Mouse (Mus musculus) liver, embryonic 16.5 days (tissue): Measurements from ENCODE around the gene Cttnbp2nl. TPM values are rescaled to one million over a fixed set of nuclear protein-coding genes. Genes with fewer than 3 reads are reported as not detected.

Experiments used
- ATAC-seq: fragments of 200-750 bp; cut with Nextera tagmentation; 2 replicates; pipeline ENCODE4 v1.8.0; 2017; ENCODE audit warnings: low read depth, mild to moderate bottlenecking, moderate number of reproducible peaks, moderate library complexity
- H3K27ac ChIP-seq: fragments of 300-500 bp; sonication (generic); 2 replicates; pipeline ENCODE4 v1.5.1; 2014; ENCODE audit warnings: mild to moderate bottlenecking, low read length
- H3K27me3 ChIP-seq: fragments of 300-500 bp; sonication (generic); 2 replicates; pipeline ENCODE4 v1.6.1; 2014; ENCODE audit warnings: low read depth, low read length, mixed read lengths; ENCODE audit not compliant: control insufficient read depth, insufficient read depth
- H3K36me3 ChIP-seq: fragments of 300-500 bp; sonication (generic); 2 replicates; pipeline ENCODE4 v1.6.1; 2014; ENCODE audit warnings: mild to moderate bottlenecking; ENCODE audit not compliant: control insufficient read depth, insufficient read depth
- H3K4me1 ChIP-seq: fragments of 300-500 bp; sonication (generic); 2 replicates; pipeline ENCODE4 v1.6.1; 2014; ENCODE audit warnings: low read depth, low read length, mixed read lengths; ENCODE audit not compliant: control insufficient read depth
- H3K4me2 ChIP-seq: fragments of 300-500 bp; sonication (generic); 2 replicates; pipeline ENCODE4 v1.6.1; 2014; ENCODE audit warnings: low read depth, low read length, mixed read lengths
- H3K4me3 ChIP-seq: fragments of 300-500 bp; sonication (generic); 2 replicates; pipeline ENCODE4 v1.5.1; 2014; ENCODE audit warnings: low read depth, mild to moderate bottlenecking, low read length
- H3K9ac ChIP-seq: fragments of 300-500 bp; sonication (generic); 2 replicates; pipeline ENCODE4 v1.6.1; 2014; ENCODE audit warnings: low read depth, low read length
- H3K9me3 ChIP-seq: fragments of 300-500 bp; sonication (generic); replicated peaks from 2 replicates; pipeline ENCODE4 v1.6.1; 2016; ENCODE audit warnings: low read length; ENCODE audit not compliant: control insufficient read depth
- WGBS: fragments of 180-500 bp; shearing (Covaris S2); extraction: QIAGEN DNeasy Blood & Tissue Kit; methylation state at CpG from one replicate; pipeline ENCODE4 v1.1.7; 2014; ENCODE audit not compliant: insufficient replicate concordance; 5-methylcytosine and 5-hydroxymethylcytosine counted together
- polyA plus RNA-seq: library from polyadenylated mRNA; unstranded; fragments of >200 nt; fragmentation: Nextera tagmentation; extraction: Ambion mirVana; gene quantifications from 2 replicates; pipeline ENCODE4 v1.2.1, GENCODE M21; 2015

Cttnbp2nl gene
- polyA plus RNA-seq, 1 experiment from 2014 or later: 3.3 TPM

- WGBS: 15% methylated on average over 19 of the region's 19 CpGs
- no peaks in the 10 kb centered on the region for H3K36me3 ChIP-seq
- ATAC-seq: no peak
- H3K9ac ChIP-seq: no peak overlapping the region
- H3K27me3 ChIP-seq: peaks cover 56% of the 10 kb centered on the region
- no peaks in the 10 kb centered on the region for H3K9me3 ChIP-seq
- H3K4me2 ChIP-seq: no peak overlapping the region
- H3K27ac ChIP-seq: no peak overlapping the region
- H3K4me1 ChIP-seq: peaks cover 6% of the 10 kb centered on the region
- H3K4me3 ChIP-seq: no peak overlapping the region
These were observed 92.6 kb downstream of the Cttnbp2nl start for GRCm38 (mm10) chr3:104960026-104961000.

- H3K27ac ChIP-seq: no peak overlapping the region
These were observed 96.8 kb downstream of the Cttnbp2nl start for GRCm38 (mm10) chr3:104956131-104956581.

GRCm38 (mm10) chr3:104954551-104954950 is 98.4 kb downstream of the Cttnbp2nl start:
- peaks cover 5% of the 10 kb centered on the region for H3K27me3 ChIP-seq
- 80% methylated on average over 15 of the region's 15 CpGs for WGBS
- H3K9ac ChIP-seq: no peak overlapping the region
- no peak overlapping the region for H3K4me2 ChIP-seq
- no peak for ATAC-seq
- H3K4me1 ChIP-seq: no peaks in the 10 kb centered on the region
- H3K9me3 ChIP-seq: no peaks in the 10 kb centered on the region
- H3K27ac ChIP-seq: no peak overlapping the region
- H3K4me3 ChIP-seq: no peak overlapping the region
- H3K36me3 ChIP-seq: peaks cover 2% of the 10 kb centered on the region; the same call in 1 of the 2 replicates

More at GRCm38 (mm10) chr3:104956131-104956581, 96.8 kb downstream of the Cttnbp2nl start:
- WGBS: 77% methylated on average over 6 of the region's 6 CpGs
- no peak overlapping the region for H3K9ac ChIP-seq
- peaks cover 21% of the 10 kb centered on the region for H3K27me3 ChIP-seq
- no peaks in the 10 kb centered on the region for H3K36me3 ChIP-seq
- H3K4me3 ChIP-seq: no peak overlapping the region
- ATAC-seq: no peak
- H3K9me3 ChIP-seq: no peaks in the 10 kb centered on the region
- no peak overlapping the region for H3K4me2 ChIP-seq
- no peaks in the 10 kb centered on the region for H3K4me1 ChIP-seq

- peaks cover 2% of the 10 kb centered on the region; the same call in 1 of the 2 replicates for H3K36me3 ChIP-seq
- H3K27ac ChIP-seq: no peak overlapping the region
- H3K4me1 ChIP-seq: no peaks in the 10 kb centered on the region
- no peak overlapping the region for H3K4me3 ChIP-seq
- WGBS: 72% methylated on average over 3 of the region's 3 CpGs
- H3K27me3 ChIP-seq: peaks cover 3% of the 10 kb centered on the region
- no peak for ATAC-seq
- no peak overlapping the region for H3K9ac ChIP-seq
- H3K9me3 ChIP-seq: no peaks in the 10 kb centered on the region
- no peak overlapping the region for H3K4me2 ChIP-seq
These were observed 98.8 kb downstream of the Cttnbp2nl start for GRCm38 (mm10) chr3:104954137-104954536.

- Histone ChIP-seq H3K36me3 (peaks cover 2% of the 10 kb centered on the region; the same call in 1 of the 2 replicates), H3K27me3 (no peaks in the 10 kb centered on the region), H3K27ac (no peak overlapping the region), H3K4me1 (no peaks in the 10 kb centered on the region), H3K4me2 (no peak overlapping the region), H3K4me3 (no peak overlapping the region), H3K9me3 (no peaks in the 10 kb centered on the region), H3K9ac (no peak overlapping the region)
- ATAC-seq: no peak
- 78% methylated on average over 23 of the region's 23 CpGs for WGBS
These were observed 99.9 kb downstream of the Cttnbp2nl start for GRCm38 (mm10) chr3:104952891-104953670.

Other genes with a start within 250 kb of the Cttnbp2nl start
- 33.8 and 36.2 TPM in 2 replicates for gene Mov10, start 234.6 kb downstream of the Cttnbp2nl start, polyA plus RNA-seq
- gene St7l, start 189.1 kb downstream of the Cttnbp2nl start, polyA plus RNA-seq: 10.9 and 13.3 TPM in 2 replicates
- 73.3 and 79.1 TPM in 2 replicates for gene Capza1, start 188.6 kb downstream of the Cttnbp2nl start, polyA plus RNA-seq
- 0.11 and 0.19 TPM in 2 replicates for gene Wnt2b, start 91.2 kb downstream of the Cttnbp2nl start, polyA plus RNA-seq
- gene 4930564D02Rik, start 13.7 kb upstream of the Cttnbp2nl start, polyA plus RNA-seq: not detected in 2 replicates